Mouse (Mus musculus): ENCODE measurements around the gene Mtch2.
"Not testable (repeated sequence)": the region's sequence is repeated elsewhere in the genome, so short reads cannot be mapped to it uniquely, and the experiment has no call there.

Gene Mtch2

GRCm38 (mm10) chr2:90861486-90861885 lies 14.5 kb downstream of the Mtch2 start:
- DNase-seq (ENCODE audit: extremely low read depth, low read depth, low spot score) = no peak

- DNase-seq (ENCODE audit: extremely low read depth, low read depth, low spot score) = no peak
These were observed 17.2 kb downstream of the Mtch2 start for GRCm38 (mm10) chr2:90864184-90864583.

- no peak for DNase-seq (ENCODE audit: extremely low read depth, low read depth, low spot score)
These were observed 19.6 kb downstream of the Mtch2 start for GRCm38 (mm10) chr2:90866524-90866923.

GRCm38 (mm10) chr2:90870136-90870601 lies 23.2 kb downstream of the Mtch2 start:
- no peak for DNase-seq (ENCODE audit: extremely low read depth, low read depth, low spot score)

- DNase-seq (ENCODE audit: extremely low read depth, low read depth, low spot score) = no peak
These were observed 24.4 kb downstream of the Mtch2 start for GRCm38 (mm10) chr2:90871180-90871961.

- DNase-seq (ENCODE audit: extremely low read depth, low read depth, low spot score) = no peak
These were observed 27.1 kb downstream of the Mtch2 start for GRCm38 (mm10) chr2:90874025-90874424.

DNA sequence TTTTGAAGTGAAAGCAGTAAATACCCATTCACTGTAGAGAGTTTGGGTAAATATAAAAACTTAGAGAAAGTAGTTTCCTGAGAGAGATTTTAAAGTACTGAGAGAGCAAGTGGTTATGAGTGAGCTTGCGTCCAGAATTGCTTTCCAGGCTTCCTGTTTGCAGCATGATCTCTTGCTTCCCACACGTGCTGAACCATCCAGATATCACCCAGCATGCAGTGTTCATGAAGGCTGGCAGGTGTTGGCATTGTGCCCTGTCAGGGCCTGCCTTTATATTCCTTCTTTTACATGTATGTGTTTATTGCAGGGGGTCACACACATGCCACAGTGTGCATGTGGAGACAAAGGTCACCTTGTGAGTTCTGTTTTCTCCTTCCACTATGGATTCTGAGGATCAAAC lies 28.3 kb downstream of the Mtch2 start:
- DNase-seq (ENCODE audit: extremely low read depth, low read depth, low spot score) = no peak

GRCm38 (mm10) chr2:90877584-90878259 lies 30.8 kb downstream of the Mtch2 start:
- DNase-seq (ENCODE audit: extremely low read depth, low read depth, low spot score) = no peak

GRCm38 (mm10) chr2:90879419-90879818 lies 32.5 kb downstream of the Mtch2 start:
- DNase-seq (ENCODE audit: extremely low read depth, low read depth, low spot score) = no peak

- DNase-seq (ENCODE audit: extremely low read depth, low read depth, low spot score) = no peak
These were observed 33.3 kb downstream of the Mtch2 start for GRCm38 (mm10) chr2:90880144-90880785.

DNA sequence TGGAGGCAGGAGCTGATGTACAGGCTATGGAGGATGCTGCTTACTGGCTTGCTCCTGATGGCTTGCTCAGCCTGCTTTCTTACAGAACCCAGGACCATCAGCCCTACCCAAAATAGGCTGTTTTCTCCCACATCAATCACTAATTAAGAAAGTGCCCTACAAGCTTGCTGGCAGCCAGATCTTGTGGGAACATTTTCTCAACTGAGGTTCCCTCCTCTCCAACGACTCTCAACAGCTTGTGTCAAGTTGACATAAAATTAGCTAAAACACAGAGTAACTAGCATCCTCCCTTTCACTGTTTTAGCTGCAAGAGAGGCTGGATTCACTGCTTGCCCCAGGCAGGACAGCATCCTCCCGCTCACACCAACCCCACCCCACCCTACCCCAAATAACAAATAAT lies 34.9 kb downstream of the Mtch2 start:
- DNase-seq (ENCODE audit: extremely low read depth, low read depth, low spot score) = no peak

DNA sequence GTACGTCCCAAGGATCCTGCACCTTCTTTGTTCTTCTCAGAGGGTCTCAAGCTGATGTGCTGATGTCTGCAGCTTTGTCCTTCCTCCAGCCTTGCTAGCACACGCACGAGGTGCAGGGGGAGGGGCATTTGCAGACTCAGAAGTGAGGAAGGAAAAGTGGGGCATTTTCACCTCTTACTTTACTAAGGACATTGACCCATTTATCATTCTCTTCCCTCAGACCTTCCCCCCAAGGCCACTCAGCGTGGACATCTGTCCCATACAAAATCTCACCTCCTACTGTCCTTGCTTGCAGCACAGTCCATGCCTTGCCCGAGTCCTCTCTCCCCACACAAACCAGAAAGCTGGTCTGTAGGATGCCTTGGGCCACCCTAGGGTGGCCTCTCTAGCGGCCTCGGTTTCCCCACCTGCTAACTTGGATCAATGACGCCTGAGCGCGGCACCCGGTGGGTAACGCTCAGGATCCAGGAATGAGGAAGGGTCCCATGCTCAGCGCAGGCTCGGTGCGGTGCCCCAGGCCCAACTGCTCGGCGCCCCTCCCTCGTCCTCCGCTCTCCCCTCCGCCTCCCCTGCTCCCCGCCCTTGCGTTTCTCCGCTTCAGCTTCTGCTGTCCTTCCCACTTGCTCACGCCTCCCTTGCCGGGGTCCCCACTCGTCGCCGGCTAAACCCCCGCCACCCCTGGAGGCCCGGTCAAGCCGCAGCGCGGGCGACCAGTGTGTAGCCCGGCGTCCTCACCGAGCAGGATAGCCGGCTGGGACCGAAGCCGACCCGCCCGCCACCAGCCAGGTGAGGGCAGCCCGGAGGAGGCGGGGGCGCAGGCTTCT lies 38.5 kb downstream of the Mtch2 start, which contains the start of gene C1qtnf4:
C1qtnf4 (plus strand) TSS at position 643 of the 824 bp plus-strand sequence.
- DNase-seq (ENCODE audit: extremely low read depth, low read depth, low spot score) = no peak

DNA sequence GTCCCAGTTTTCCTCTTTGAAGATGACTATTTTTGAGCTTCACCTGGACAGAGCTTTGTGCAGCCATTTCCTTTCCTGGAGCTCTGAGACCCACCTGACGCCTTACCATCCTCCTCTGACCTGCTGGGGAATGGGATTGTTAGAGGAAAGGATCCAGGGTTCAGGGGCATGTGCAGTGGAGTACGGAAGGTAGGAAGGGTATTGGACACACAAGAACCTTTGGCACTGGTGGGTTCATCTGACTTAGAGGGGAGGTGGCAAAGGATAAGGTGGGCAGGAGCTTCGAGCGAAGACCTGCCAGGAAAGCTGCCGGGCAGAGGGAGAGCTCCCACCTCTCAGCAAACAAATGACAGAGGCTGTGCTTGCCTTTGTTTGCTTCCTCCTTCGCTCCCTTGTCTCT lies 39.5 kb downstream of the Mtch2 start:
- no peak for DNase-seq (ENCODE audit: extremely low read depth, low read depth, low spot score)

GRCm38 (mm10) chr2:90887627-90888026 lies 40.7 kb downstream of the Mtch2 start:
- DNase-seq (ENCODE audit: extremely low read depth, low read depth, low spot score) = no peak

DNA sequence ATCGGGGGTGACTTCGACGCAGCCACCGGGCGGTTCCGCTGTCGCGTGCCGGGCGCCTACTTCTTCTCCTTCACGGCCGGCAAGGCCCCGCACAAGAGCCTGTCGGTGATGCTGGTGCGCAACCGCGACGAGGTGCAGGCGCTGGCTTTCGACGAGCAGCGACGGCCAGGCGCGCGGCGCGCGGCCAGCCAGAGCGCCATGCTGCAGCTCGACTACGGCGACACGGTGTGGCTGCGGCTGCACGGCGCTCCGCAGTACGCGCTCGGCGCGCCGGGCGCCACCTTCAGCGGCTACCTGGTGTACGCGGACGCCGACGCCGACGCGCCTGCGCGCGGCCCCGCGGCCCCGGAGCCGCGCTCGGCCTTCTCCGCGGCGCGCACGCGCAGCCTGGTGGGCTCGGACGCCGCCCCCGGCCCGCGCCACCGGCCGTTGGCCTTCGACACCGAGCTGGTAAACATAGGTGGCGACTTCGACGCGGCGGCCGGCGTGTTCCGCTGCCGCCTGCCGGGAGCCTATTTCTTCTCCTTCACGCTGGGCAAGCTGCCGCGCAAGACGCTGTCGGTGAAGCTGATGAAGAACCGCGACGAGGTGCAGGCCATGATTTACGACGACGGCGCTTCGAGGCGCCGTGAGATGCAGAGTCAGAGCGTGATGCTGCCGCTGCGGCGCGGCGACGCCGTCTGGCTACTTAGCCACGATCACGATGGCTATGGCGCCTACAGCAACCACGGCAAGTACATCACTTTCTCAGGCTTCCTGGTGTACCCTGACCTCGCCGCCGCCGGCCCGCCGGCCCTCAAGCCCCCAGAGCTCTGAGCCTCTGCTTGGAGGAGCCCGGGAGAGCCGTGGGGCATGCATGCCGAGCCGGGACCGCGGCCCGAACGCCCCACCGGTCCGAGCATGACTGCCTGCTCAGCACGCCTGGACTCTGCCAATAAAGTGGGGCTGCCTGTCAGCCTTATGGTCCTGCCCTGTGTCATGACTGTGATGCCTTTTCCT lies 42.9 kb downstream of the Mtch2 start:
- DNase-seq (ENCODE audit: extremely low read depth, low read depth, low spot score) = no peak

GRCm38 (mm10) chr2:90893673-90894298 lies 46.8 kb downstream of the Mtch2 start:
- DNase-seq (ENCODE audit: extremely low read depth, low read depth, low spot score) = no peak

DNA sequence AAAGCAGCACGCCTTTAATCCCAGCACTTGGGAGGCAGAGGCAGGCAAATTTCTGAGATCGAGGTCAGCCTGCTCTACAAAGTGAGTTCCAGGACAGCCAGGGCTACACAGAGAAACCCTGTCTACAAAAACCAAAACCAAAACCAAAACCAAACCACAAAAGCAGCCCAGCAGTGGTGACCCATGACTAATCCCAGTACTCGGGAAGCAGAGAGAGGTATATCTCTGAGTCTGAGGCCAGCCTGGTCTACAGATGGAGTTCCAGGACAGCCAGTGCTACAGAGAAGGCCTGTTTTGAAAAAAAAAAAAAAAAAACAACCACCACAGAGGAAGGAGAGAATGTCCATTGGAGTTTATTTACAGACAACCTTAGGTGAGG lies 47.3 kb downstream of the Mtch2 start:
- not testable (repeated sequence) for DNase-seq (ENCODE audit: extremely low read depth, low read depth, low spot score)

- DNase-seq (ENCODE audit: extremely low read depth, low read depth, low spot score) = no peak
These were observed 56.4 kb downstream of the Mtch2 start for GRCm38 (mm10) chr2:90903398-90903797.

Data from fat pad, adult 2 months (tissue).